Mouse (Mus musculus): ENCODE measurements around the gene Slc30a3.
"Not testable (repeated sequence)": the region's sequence is repeated elsewhere in the genome, so short reads cannot be mapped to it uniquely, and the experiment has no call there.

DNA sequence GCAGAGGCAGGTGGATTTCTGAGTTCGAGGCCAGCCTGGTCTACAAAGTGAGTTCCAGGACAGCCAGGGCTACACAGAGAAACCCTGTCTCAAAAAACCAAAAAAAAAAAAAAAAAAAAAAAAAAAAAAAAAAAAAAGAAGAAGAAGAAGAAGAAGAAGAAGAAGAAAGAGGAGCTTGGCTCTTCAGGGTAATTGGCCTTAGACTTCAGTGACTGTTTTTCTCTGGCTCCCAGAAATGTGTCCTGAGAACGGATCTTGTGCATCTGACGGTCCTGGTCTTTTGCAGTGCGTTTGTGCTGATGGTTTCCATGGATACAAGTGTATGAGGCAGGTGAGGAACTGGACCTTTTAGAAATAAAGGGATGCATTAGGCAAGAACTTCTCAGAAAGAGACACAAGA lies 54.3 kb downstream of the Slc30a3 start:
- not testable (repeated sequence) for TF ChIP-seq CTCF, EP300 (IDR thresholded peaks at IDR 0.05; ENCODE audit: low read depth)
